Mouse (Mus musculus) kidney, adult 2 months (tissue): ENCODE results near the gene Hoxc13. TPM values are rescaled to one million over a fixed set of nuclear protein-coding genes. Genes with fewer than 3 reads are reported as not detected.

Source experiments
- DNase-seq: peaks from one replicate; pipeline ENCODE4 v3.0.0; 2021
- H3K27ac ChIP-seq: fragments of 200-500 bp; 2 replicates; pipeline ENCODE4 v1.5.1; 2012; ENCODE audit warnings: low read depth, low read length, control low read depth, inconsistent platforms; ENCODE audit not compliant: insufficient read depth
- H3K27me3 ChIP-seq: fragments of 200-500 bp; replicated peaks from 2 replicates; pipeline ENCODE4 v1.6.1; 2012; ENCODE audit warnings: mild to moderate bottlenecking, moderate library complexity, low read length, inconsistent platforms; ENCODE audit not compliant: control insufficient read depth, insufficient read depth
- H3K36me3 ChIP-seq: fragments of 200-500 bp; 2 replicates; pipeline ENCODE4 v1.6.1; 2012; ENCODE audit warnings: mild to moderate bottlenecking, moderate library complexity, low read length, inconsistent platforms; ENCODE audit not compliant: control insufficient read depth, insufficient read depth
- H3K4me1 ChIP-seq: fragments of 200-500 bp; 2 replicates; pipeline ENCODE4 v1.6.1; 2011; ENCODE audit warnings: low read length; ENCODE audit not compliant: control insufficient read depth, insufficient read depth
- H3K4me3 ChIP-seq: fragments of 200-500 bp; 2 replicates; pipeline ENCODE4 v1.5.1; 2011; ENCODE audit warnings: mild to moderate bottlenecking, low read depth, low read length, control low read depth; ENCODE audit not compliant: insufficient read depth
- CTCF ChIP-seq: fragments of 200-500 bp; conservative IDR thresholded peaks from 2 replicates; pipeline ENCODE4 v1.5.1; 2011; ENCODE audit warnings: low read depth, mild to moderate bottlenecking, control low read depth, low read length, moderate library complexity, mixed read lengths; ENCODE audit not compliant: insufficient read depth, insufficient read length
- POLR2A ChIP-seq: fragments of 200-500 bp; IDR thresholded peaks from one replicate; pipeline ENCODE4 v1.6.1; 2011; ENCODE audit warnings: low read depth, low read length, control low read depth
- WGBS: fragments of 180-500 bp; shearing (Covaris S2); methylation state at CpG from one replicate; pipeline ENCODE4 v1.1.7; 2018; 5-methylcytosine and 5-hydroxymethylcytosine counted together
- polyA plus RNA-seq: library from polyadenylated mRNA; depleted of rRNA; stranded (reverse); fragments of >200 nt; gene quantifications from 2 replicates; pipeline ENCODE4 v1.2.3, GENCODE M21; 2012

Hoxc13 gene
- polyA plus RNA-seq, 1 experiment, result not detected

DNA sequence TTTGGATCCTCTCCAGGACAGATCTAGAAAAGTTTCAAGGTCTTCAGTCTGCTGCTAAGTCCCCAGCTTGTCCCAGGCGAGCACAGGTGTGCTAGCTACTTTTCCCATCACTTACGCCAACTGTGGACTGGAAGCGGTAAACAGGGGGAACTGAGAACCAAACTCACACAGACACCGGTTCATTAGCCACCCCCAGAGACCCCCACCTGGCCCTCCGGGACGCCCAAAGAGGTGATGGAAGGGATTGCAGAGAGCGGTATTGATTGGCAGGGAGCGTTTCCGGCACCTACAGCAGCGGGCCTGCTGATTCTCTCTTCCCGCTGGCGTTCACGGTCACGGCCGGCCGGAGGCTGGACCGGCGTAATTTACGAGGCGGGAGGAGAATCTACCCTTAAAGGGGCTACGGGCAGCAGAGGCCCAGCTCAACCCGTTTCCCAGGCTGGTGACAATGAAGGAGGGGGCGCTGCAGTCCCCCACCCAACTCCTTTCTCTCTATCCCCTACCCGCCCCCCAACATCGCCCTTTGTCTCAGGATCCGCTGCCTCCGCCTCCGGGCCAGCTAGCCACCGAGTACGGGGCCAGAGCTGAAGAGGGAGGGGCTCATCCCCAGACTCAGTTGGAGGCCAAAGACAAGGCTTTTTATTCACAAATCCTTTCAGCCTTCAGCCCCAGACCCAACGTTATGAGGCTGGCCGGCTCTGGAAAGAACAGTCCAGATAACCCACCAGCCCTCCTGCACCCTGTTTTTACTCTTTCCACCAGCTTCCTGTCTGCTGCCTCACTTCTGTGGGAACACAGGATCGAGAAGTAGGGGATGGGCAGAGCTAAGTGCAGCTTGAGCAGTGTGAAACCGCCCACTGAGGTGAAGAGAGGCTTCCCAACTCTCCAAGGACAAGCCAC is 18.6 kb downstream of the Hoxc13 start:
- 8% methylated on average over 34 of the region's 34 CpGs for WGBS

DNA sequence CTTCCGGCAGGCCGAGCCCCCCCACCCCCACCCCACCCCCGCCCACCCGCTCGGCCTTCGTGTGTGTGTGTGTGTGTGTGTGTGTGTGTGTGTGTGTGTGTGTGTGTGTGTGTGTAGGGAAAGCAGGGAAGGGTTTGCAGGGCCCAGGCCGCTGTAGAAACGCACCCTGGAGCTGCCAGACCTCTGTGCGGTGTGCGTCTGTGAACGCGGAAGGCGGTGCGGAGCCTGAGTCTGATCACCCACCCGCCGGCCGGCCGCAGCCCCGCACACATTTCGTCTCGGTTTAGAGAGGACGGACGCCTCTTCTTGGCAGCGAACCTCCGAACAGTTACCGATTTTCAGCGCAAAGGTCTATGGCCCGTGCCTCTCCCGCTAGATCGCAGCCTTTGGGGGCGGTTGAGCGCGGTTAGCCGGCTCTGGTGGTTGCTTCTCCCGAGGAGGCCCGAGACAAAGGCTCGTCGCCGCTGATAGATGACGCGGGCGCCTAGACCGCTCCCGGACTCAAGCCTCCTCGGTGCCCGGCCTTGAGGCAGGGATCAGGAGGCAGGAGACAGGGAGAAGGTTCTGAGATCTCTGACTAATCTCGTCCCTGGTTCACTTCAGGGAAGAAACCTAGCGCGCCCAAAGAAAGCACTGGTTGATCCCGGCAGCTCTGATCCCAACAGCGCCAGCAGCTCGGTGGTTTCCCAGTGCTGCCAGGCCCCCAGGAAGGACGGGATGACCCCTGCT is 22.0 kb downstream of the Hoxc13 start:
- DNase-seq, result no peak
- 3% methylated on average over 53 of the region's 53 CpGs for WGBS
- TF ChIP-seq CTCF (no peak), POLR2A (no peak)
- Histone ChIP-seq H3K4me3 (no peak overlapping the region), H3K27ac (no peak overlapping the region), H3K36me3 (no peaks in the 10 kb centered on the region), H3K27me3 (peaks cover 14% of the 10 kb centered on the region), H3K4me1 (no peaks in the 10 kb centered on the region)

More for the DNA sequence above, 18.6 kb downstream of the Hoxc13 start:
- no peak for DNase-seq
- Histone ChIP-seq H3K4me3 (no peak overlapping the region), H3K27ac (no peak overlapping the region), H3K4me1 (no peaks in the 10 kb centered on the region), H3K36me3 (no peaks in the 10 kb centered on the region), H3K27me3 (peaks cover 20% of the 10 kb centered on the region)
- TF ChIP-seq CTCF (no peak), POLR2A (no peak)

DNA sequence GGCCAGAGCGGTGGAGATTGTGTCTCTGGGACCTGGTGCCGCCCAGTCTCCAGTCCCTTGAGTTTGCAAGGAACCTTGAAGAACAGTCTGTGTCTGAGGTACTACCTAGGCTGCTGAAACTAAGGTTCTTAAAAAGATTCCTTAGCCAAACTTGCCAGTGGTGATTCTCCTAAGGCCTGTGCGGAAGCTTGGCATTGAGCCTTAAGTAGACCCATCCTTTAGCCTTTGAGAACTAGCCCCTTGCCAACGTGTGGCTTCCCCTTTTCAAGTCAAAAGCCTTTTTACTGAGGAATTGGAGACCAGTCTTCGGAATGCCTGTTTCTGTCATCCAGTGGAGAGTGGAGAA is 22.5 kb downstream of the Hoxc13 start:
- Histone ChIP-seq H3K36me3 (no peaks in the 10 kb centered on the region), H3K4me3 (no peak overlapping the region), H3K27ac (no peak overlapping the region), H3K27me3 (peaks cover 10% of the 10 kb centered on the region), H3K4me1 (no peaks in the 10 kb centered on the region)
- no peak for TF ChIP-seq CTCF
- no peak for TF ChIP-seq POLR2A
- 30% methylated on average over 5 of the region's 5 CpGs for WGBS
- DNase-seq, result no peak

- no peaks in the 10 kb centered on the region for H3K4me1 ChIP-seq
- no peak for DNase-seq
- H3K27me3 ChIP-seq, result peaks cover 10% of the 10 kb centered on the region
- no peaks in the 10 kb centered on the region for H3K36me3 ChIP-seq
- no peak overlapping the region for H3K27ac ChIP-seq
- WGBS, result 31% methylated on average over 22 of the region's 22 CpGs
- no peak overlapping the region for H3K4me3 ChIP-seq
- TF ChIP-seq CTCF (no peak), POLR2A (no peak)
Observed at GRCm38 (mm10) chr15:102945185-102946077, 24.5 kb downstream of the Hoxc13 start.

DNA sequence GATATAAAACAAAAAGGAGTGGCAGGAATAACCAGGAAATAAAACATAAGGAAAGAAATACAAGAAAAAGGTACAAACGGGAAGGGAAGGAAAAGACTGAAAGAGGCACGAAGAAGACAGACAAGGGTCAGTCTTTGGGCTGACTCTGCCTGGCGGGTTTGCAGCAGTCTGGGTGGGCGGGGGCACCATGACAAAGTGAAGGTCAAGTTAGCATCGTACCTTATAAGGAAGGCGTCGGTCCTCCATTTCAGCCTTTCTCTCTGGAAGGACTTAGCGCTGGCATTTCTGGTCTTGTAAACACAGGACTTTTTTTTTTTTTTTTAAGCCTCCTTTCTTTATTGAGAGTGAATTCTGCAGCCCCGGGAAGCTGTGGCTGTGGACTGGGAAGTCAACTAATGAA is 26.4 kb downstream of the Hoxc13 start:
- WGBS, result 36% methylated on average over 9 of the region's 9 CpGs

GRCm38 (mm10) chr15:102948842-102949241 is 27.9 kb downstream of the Hoxc13 start:
- H3K27me3 ChIP-seq, result peaks cover 5% of the 10 kb centered on the region
- no peak for TF ChIP-seq POLR2A
- no peak for TF ChIP-seq CTCF
- H3K4me1 ChIP-seq, result no peaks in the 10 kb centered on the region
- no peak overlapping the region for H3K27ac ChIP-seq
- no peak overlapping the region for H3K4me3 ChIP-seq
- no peak for DNase-seq
- 45% methylated on average over 2 of the region's 2 CpGs for WGBS
- no peaks in the 10 kb centered on the region for H3K36me3 ChIP-seq

More for the DNA sequence above, 26.4 kb downstream of the Hoxc13 start:
- no peak for DNase-seq
- TF ChIP-seq POLR2A (no peak), CTCF (no peak)
- no peaks in the 10 kb centered on the region for H3K36me3 ChIP-seq
- H3K4me3 ChIP-seq, result no peak overlapping the region
- no peak overlapping the region for H3K27ac ChIP-seq
- peaks cover 10% of the 10 kb centered on the region for H3K27me3 ChIP-seq
- H3K4me1 ChIP-seq, result no peaks in the 10 kb centered on the region
